12 mouse cellular contexts compared by ENCODE assay signal in genomic region chr5:122985276-122985675, GRCm38 (mm10). TPM values are rescaled to one million over a fixed set of nuclear protein-coding genes. Genes with fewer than 3 reads are reported as not detected.
DNase-seq lines count a peak whose midpoint lies in the region; ATAC-seq and TF ChIP-seq lines count a peak whose summit lies in the region.
"Had no signal": no experiment of that assay in that cellular context is flagged by ENCODE, and none has a peak within 500 bp of the region (broad histone marks: within the 10 kb centered on the region; RNA-seq: fewer than 3 reads in every experiment).

No protein-coding gene starts in this region.

- H3K9me3 ChIP-seq in intestine, postnatal 0 days (ENCODE audit: control insufficient read depth), result no peaks in the 10 kb centered on the region
- H3K9me3 ChIP-seq in intestine, embryonic 15.5 days, result no peaks in the 10 kb centered on the region
- no peaks in the 10 kb centered on the region for H3K9me3 ChIP-seq in E14TG2a.4 (ENCODE audit: low read length)
- H3K9me3 ChIP-seq in forebrain, embryonic 11.5 days (ENCODE audit: control insufficient read depth, low read length), result no peaks in the 10 kb centered on the region
- H3K9me3 ChIP-seq in limb, embryonic 12.5 days, result no peaks in the 10 kb centered on the region

- no peak overlapping the region for H3K27ac ChIP-seq in intestine, postnatal 0 days (ENCODE audit: low read depth, low read length)
- H3K27ac ChIP-seq in intestine, embryonic 15.5 days, result no peak overlapping the region
- H3K27ac ChIP-seq in forebrain, embryonic 11.5 days (ENCODE audit: low read depth, low read length), result peak overlapping the region; percentile 1; the same call in 1 of the 2 replicates
- no peak overlapping the region for H3K27ac ChIP-seq in limb, embryonic 12.5 days

- no peak for ATAC-seq in intestine, postnatal 0 days
- no peak for ATAC-seq in intestine, embryonic 15.5 days
- no peak for ATAC-seq in forebrain, embryonic 11.5 days (replicated peaks; ENCODE audit: low FRiP score)
- no peak for ATAC-seq in limb, embryonic 12.5 days (ENCODE audit: insufficient number of reproducible peaks, insufficient read depth, low FRiP score, low TSS enrichment, low read depth)

- 98% methylated on average over 3 of the region's 3 CpGs for WGBS in intestine, postnatal 0 days
- 79% methylated on average over 3 of the region's 3 CpGs for WGBS in intestine, embryonic 15.5 days
- 42% methylated on average over 3 of the region's 3 CpGs for WGBS in forebrain, embryonic 11.5 days
- 70% methylated on average over 3 of the region's 3 CpGs for WGBS in limb, embryonic 12.5 days

- no peak overlapping the region for H3K4me3 ChIP-seq in intestine, postnatal 0 days (ENCODE audit: low read depth, low read length)
- no peak overlapping the region for H3K4me3 ChIP-seq in intestine, embryonic 15.5 days (replicated peaks)
- peak overlapping the region; percentile 54 for H3K4me3 ChIP-seq in E14TG2a.4 (replicated peaks; ENCODE audit: low read length)
- no peak overlapping the region for H3K4me3 ChIP-seq in forebrain, embryonic 11.5 days (ENCODE audit: low read depth, low read length)
- H3K4me3 ChIP-seq in limb, embryonic 12.5 days (replicated peaks), result no peak overlapping the region

- DNase-seq in forebrain, embryonic 11.5 days (ENCODE audit: low spot score), result no peak
- DNase-seq in right cerebral cortex, postnatal 25 days, result no peak
- no peak for DNase-seq in T-cell, adult 2 months (ENCODE audit: low spot score)
- DNase-seq in lung, postnatal 25 days (ENCODE audit: low spot score), result no peak
- DNase-seq: cerebellum, postnatal 14 days; lung, postnatal 36 days; retina, postnatal 1 day; thymus, postnatal 4 days had no signal

- H3K36me3 ChIP-seq in intestine, postnatal 0 days (ENCODE audit: control insufficient read depth, insufficient read depth), result peaks cover 10% of the 10 kb centered on the region
- H3K36me3 ChIP-seq in intestine, embryonic 15.5 days, result no peaks in the 10 kb centered on the region
- H3K36me3 ChIP-seq in E14TG2a.4 (ENCODE audit: insufficient read depth, low read length), result peaks cover 45% of the 10 kb centered on the region
- H3K36me3 ChIP-seq in forebrain, embryonic 11.5 days (ENCODE audit: control insufficient read depth, insufficient read depth, low read length), result no peaks in the 10 kb centered on the region
- peaks cover 21% of the 10 kb centered on the region; the same call in 1 of the 2 replicates for H3K36me3 ChIP-seq in limb, embryonic 12.5 days

- H3K27me3 ChIP-seq in intestine, postnatal 0 days (replicated peaks; ENCODE audit: control insufficient read depth, insufficient read depth, low read length), result no peaks in the 10 kb centered on the region
- no peaks in the 10 kb centered on the region for H3K27me3 ChIP-seq in intestine, embryonic 15.5 days (replicated peaks)
- peaks cover 10% of the 10 kb centered on the region for H3K27me3 ChIP-seq in E14TG2a.4 (ENCODE audit: insufficient read depth, low read length)
- H3K27me3 ChIP-seq in forebrain, embryonic 11.5 days (ENCODE audit: control insufficient read depth, insufficient read depth, low read length), result no peaks in the 10 kb centered on the region
- H3K27me3 ChIP-seq in limb, embryonic 12.5 days, result no peaks in the 10 kb centered on the region

- 0 out of 2 replicates have a peak overlapping the region, but pooled peaks have one; percentile 11 for H3K9ac ChIP-seq in intestine, postnatal 0 days (ENCODE audit: low read depth, low read length)
- no peak overlapping the region for H3K9ac ChIP-seq in intestine, embryonic 15.5 days
- peak overlapping the region; percentile 39 for H3K9ac ChIP-seq in forebrain, embryonic 11.5 days (ENCODE audit: low read length)
- H3K9ac ChIP-seq in limb, embryonic 12.5 days (replicated peaks), result no peak overlapping the region

- no peak overlapping the region for H3K4me2 ChIP-seq in intestine, postnatal 0 days (replicated peaks; ENCODE audit: low read depth)
- H3K4me2 ChIP-seq in intestine, embryonic 15.5 days (replicated peaks), result no peak overlapping the region
- H3K4me2 ChIP-seq in forebrain, embryonic 11.5 days (ENCODE audit: low read depth, low read length, severe bottlenecking), result peak overlapping the region; percentile 37; the same call in 1 of the 2 replicates
- H3K4me2 ChIP-seq in limb, embryonic 12.5 days, result 0 out of 2 replicates have a peak overlapping the region, but pooled peaks have one; percentile 26

- H3K4me1 ChIP-seq in intestine, postnatal 0 days (replicated peaks; ENCODE audit: control insufficient read depth, insufficient read depth, low read length), result peaks cover 6% of the 10 kb centered on the region; the same call in 1 of the 2 replicates
- peaks cover 19% of the 10 kb centered on the region for H3K4me1 ChIP-seq in intestine, embryonic 15.5 days (replicated peaks)
- peaks cover 78% of the 10 kb centered on the region for H3K4me1 ChIP-seq in E14TG2a.4 (replicated peaks; ENCODE audit: low read depth, low read length)
- H3K4me1 ChIP-seq in forebrain, embryonic 11.5 days (replicated peaks; ENCODE audit: control insufficient read depth, insufficient read depth, low read length), result peaks cover 32% of the 10 kb centered on the region
- H3K4me1 ChIP-seq in limb, embryonic 12.5 days (replicated peaks), result peaks cover 36% of the 10 kb centered on the region

- TF ChIP-seq CTCF in intestine, postnatal 0 days (IDR thresholded peaks at IDR 0.05; ENCODE audit: low read depth), result no peak
- no peak for TF ChIP-seq CTCF in E14TG2a.4 (conservative IDR thresholded peaks at IDR 0.05; ENCODE audit: low read length)

RNA-seq across cellular contexts. Expression of gene Kdm2b, which starts 4.3 kb away (rescaled TPM):
- 7.6 and 8.6 TPM in 2 replicates for polyA plus RNA-seq in intestine, postnatal 0 days (2015; fragmentation: Nextera tagmentation; extraction: Ambion mirVana)
- polyA plus RNA-seq in intestine, embryonic 15.5 days (2015; fragmentation: Nextera tagmentation; extraction: Ambion mirVana), result 27.2 and 29.4 TPM in 2 replicates
- 78.0 and 92.4 TPM in 2 replicates for polyA plus RNA-seq in forebrain, embryonic 11.5 days (2014; fragmentation: Nextera tagmentation; extraction: Ambion mirVana)
- polyA plus RNA-seq in limb, embryonic 12.5 days (2016; fragmentation: Nextera tagmentation; extraction: Ambion mirVana), result 85.5 and 87.7 TPM in 2 replicates

RNA-seq across cellular contexts. Expression of gene Orai1, which starts 29.6 kb away (rescaled TPM):
- 36.8 and 42.5 TPM in 2 replicates for polyA plus RNA-seq in intestine, postnatal 0 days (2015; fragmentation: Nextera tagmentation; extraction: Ambion mirVana)
- polyA plus RNA-seq in intestine, embryonic 15.5 days (2015; fragmentation: Nextera tagmentation; extraction: Ambion mirVana), result 18.9 and 19.3 TPM in 2 replicates
- polyA plus RNA-seq in forebrain, embryonic 11.5 days (2014; fragmentation: Nextera tagmentation; extraction: Ambion mirVana), result 9.6 and 9.8 TPM in 2 replicates
- polyA plus RNA-seq in limb, embryonic 12.5 days (2016; fragmentation: Nextera tagmentation; extraction: Ambion mirVana), result 14.3 and 14.6 TPM in 2 replicates

Comparison
In these comparisons a context has a peak if more than half of its experiments do, and no peak if none do; other contexts are left out.
1. H3K9ac ChIP-seq: peak in intestine, postnatal 0 days (single experiment) and forebrain, embryonic 11.5 days (single experiment); none in intestine, embryonic 15.5 days (single experiment) and limb, embryonic 12.5 days (single experiment).
2. H3K4me2 ChIP-seq: peak in forebrain, embryonic 11.5 days (single experiment) and limb, embryonic 12.5 days (single experiment); none in intestine, postnatal 0 days (single experiment) and intestine, embryonic 15.5 days (single experiment).